Mouse (Mus musculus) liver, postnatal 0 days (tissue): Measurements from ENCODE around the gene Sptan1.

Experiments used
- CTCF ChIP-seq: sonication (generic); IDR thresholded peaks from 2 replicates; pipeline ENCODE4 v1.5.1; 2016; ENCODE audit warnings: antibody characterized with exemption, low read depth
- EP300 ChIP-seq: IDR thresholded peaks from 2 replicates; pipeline ENCODE4 v1.6.1; 2016; ENCODE audit warnings: antibody characterized with exemption, low read depth, mild to moderate bottlenecking

- TF ChIP-seq CTCF, result no peak
- TF ChIP-seq EP300, result no peak
Observed at GRCm38 (mm10) chr2:30058418-30058817, 93.1 kb downstream of the Sptan1 start.
